Mouse (Mus musculus) ES-Bruce4 (cell line): ENCODE measurements around the gene Dst. TPM values are rescaled to one million over a fixed set of nuclear protein-coding genes. Genes with fewer than 3 reads are reported as not detected.

Experiments used
- H3K27ac ChIP-seq: 2 replicates; pipeline ENCODE4 v1.5.1; 2012; ENCODE audit warnings: low read length, inconsistent platforms; ENCODE audit not compliant: insufficient read depth
- H3K27me3 ChIP-seq: 2 replicates; pipeline ENCODE4 v1.6.1; 2012; ENCODE audit warnings: mild to moderate bottlenecking, low read length, inconsistent platforms; ENCODE audit not compliant: control insufficient read depth, poor library complexity, insufficient read depth, severe bottlenecking
- H3K36me3 ChIP-seq: 2 replicates; pipeline ENCODE4 v1.6.1; 2012; ENCODE audit warnings: inconsistent platforms, mild to moderate bottlenecking, low read length, moderate library complexity; ENCODE audit not compliant: control insufficient read depth, poor library complexity, insufficient read depth, severe bottlenecking
- H3K4me1 ChIP-seq: one replicate; pipeline ENCODE4 v1.8.1; 2011; ENCODE audit warnings: low read length; ENCODE audit not compliant: control insufficient read depth, insufficient read depth
- H3K4me3 ChIP-seq: 2 replicates; pipeline ENCODE4 v1.5.1; 2011; ENCODE audit warnings: low read depth, mild to moderate bottlenecking, low read length
- H3K9ac ChIP-seq: 2 replicates; pipeline ENCODE4 v1.6.1; 2012; ENCODE audit warnings: low read depth, mild to moderate bottlenecking, inconsistent platforms; ENCODE audit not compliant: poor library complexity, severe bottlenecking
- H3K9me3 ChIP-seq: replicated peaks from 2 replicates; pipeline ENCODE4 v1.6.1; 2012; ENCODE audit warnings: mild to moderate bottlenecking, low read length, inconsistent platforms; ENCODE audit not compliant: control insufficient read depth, poor library complexity, insufficient read depth, severe bottlenecking
- CTCF ChIP-seq: IDR thresholded peaks from one replicate; pipeline ENCODE4 v1.8.1; 2011; ENCODE audit warnings: low read depth, low read length
- EP300 ChIP-seq: IDR thresholded peaks from 2 replicates; pipeline ENCODE4 v1.6.1; 2011; ENCODE audit warnings: low read depth, low read length; ENCODE audit not compliant: insufficient read depth
- POLR2A ChIP-seq: IDR thresholded peaks from one replicate; pipeline ENCODE4 v1.8.1; 2011; ENCODE audit warnings: low read length; ENCODE audit not compliant: insufficient read depth
- polyA plus RNA-seq: library from polyadenylated mRNA; stranded (reverse); fragments of >200 nt; gene quantifications from 2 replicates; pipeline ENCODE4 v1.2.4, GENCODE M21; 2011; ENCODE audit warnings: low read depth; ENCODE audit not compliant: missing spikeins, insufficient read depth, insufficient read length

Dst gene
- polyA plus RNA-seq, 1 experiment, result 296 TPM

DNA sequence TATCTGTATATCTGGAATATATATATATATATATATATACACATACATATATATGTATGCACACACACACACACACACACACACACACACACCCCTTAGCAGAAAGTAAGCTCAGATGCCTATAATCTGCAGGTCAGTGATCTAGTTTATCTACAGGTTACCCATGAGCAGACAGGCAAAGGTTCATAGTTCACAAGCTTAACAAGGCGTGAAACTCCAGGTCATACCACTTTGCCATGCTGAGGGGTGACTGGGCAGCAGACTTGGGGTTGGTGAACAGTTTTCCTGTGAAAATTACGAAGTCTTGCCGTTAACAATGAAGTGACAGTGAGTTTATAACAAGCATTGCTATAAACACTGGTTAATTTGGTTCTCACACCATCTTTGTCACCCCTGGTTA, 227.5 kb downstream of the Dst start:
- no peaks in the 10 kb centered on the region for H3K9me3 ChIP-seq
- H3K9ac ChIP-seq, result no peak overlapping the region
- H3K27me3 ChIP-seq, result no peaks in the 10 kb centered on the region
- no peak overlapping the region for H3K4me3 ChIP-seq
- H3K27ac ChIP-seq, result no peak overlapping the region
- H3K36me3 ChIP-seq, result peaks cover 9% of the 10 kb centered on the region
- TF ChIP-seq EP300 (no peak), CTCF (no peak), POLR2A (no peak)
- H3K4me1 ChIP-seq, result no peaks in the 10 kb centered on the region

DNA sequence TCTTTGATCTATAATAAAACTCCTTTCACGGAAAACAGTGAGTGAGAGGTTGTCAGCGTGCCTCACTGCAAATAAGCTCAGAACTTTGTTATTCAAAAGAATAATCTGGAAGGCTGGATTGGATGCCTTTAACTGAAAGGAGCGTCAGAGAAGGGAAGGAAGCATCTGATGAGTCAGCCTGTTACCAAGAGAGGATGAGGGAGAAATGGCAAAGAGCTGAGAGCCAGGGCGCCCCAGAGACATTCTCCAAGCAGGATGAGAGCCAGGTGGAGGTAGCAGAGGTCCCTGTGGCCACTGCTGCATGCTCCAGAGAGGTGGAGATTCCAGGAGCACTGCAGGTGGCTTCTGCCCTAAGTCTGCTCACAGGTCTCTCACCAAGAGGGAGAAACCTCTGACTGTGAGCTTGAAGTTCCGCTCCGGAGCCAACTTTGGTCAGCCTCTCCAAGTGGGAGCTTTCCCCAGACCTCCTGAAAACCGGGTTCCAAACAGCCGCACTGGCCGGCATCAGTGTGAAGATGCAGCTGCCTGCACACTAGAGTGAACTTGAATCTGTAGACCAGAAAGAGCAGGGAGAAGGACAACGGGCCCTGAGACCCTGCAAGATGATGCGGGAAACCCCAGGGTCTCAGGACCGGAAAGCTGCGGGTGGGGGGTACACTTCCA, 231.3 kb downstream of the Dst start:
- Histone ChIP-seq H3K4me1 (peaks cover 2% of the 10 kb centered on the region), H3K27ac (peak overlapping the region; percentile 60), H3K27me3 (no peaks in the 10 kb centered on the region), H3K9ac (peak overlapping the region; percentile 17), H3K9me3 (no peaks in the 10 kb centered on the region), H3K4me3 (peak overlapping the region; percentile 33; the same call in 1 of the 2 replicates), H3K36me3 (peaks cover 9% of the 10 kb centered on the region)
- TF ChIP-seq POLR2A (no peak), EP300 (0 out of 2 replicates have a peak, but pooled peaks have one; percentile 11)

DNA sequence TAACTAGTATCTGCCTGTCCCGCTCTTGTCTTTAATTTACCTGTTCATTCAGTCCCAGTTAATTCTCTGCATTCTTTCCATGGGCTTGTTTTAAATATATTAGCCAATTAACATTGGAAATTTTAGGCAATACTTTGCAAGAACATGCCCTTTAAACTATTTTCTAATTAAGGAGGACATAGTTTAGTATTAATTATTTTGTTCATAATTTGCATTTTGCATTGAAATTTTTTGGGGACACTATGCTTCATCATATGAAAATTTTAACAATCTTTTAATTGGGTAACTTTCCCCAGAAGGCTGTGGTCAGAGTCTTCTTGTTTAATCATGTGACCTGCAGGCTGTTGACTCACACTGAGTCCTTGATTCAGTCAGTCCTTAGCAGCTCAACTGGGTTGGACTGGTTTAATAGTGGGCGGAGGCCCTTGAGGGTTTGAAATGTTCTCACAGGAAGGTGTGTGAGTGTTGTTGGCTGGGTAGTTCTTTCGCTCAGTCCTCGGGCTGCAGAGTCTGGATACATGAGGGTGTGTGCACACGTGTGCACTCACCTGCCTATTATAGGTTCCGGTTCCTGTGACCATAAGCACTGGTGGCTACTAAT, 231.9 kb downstream of the Dst start:
- H3K4me1 ChIP-seq, result peaks cover 2% of the 10 kb centered on the region
- TF ChIP-seq CTCF, result no peak
- TF ChIP-seq EP300, result peak; percentile 84
- H3K36me3 ChIP-seq, result peaks cover 7% of the 10 kb centered on the region
- no peaks in the 10 kb centered on the region for H3K27me3 ChIP-seq
- H3K4me3 ChIP-seq, result no peak overlapping the region
- H3K27ac ChIP-seq, result peak overlapping the region; percentile 97
- H3K9me3 ChIP-seq, result no peaks in the 10 kb centered on the region
- peak overlapping the region; percentile 17 for H3K9ac ChIP-seq

DNA sequence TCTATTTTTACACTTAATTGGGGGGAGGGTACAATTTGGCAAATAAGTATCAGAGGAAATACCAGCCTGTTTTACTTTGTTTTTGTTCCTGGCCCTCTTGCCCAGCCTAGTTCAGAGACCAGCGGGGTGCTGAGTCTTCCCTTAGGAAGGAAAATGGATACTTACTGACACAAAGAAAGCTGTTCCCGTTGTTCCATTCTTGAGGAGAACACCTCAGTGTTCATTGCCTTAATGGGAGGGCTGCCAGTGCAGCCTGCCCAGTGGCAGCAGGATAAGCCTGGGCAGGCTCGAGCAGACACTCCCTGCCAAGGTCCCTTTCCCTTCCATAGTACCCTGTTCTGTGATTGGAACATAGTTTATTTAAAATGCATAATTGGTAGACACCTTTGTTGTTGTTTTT, 232.7 kb downstream of the Dst start:
- H3K4me1 ChIP-seq, result peaks cover 2% of the 10 kb centered on the region
- TF ChIP-seq POLR2A (no peak), CTCF (no peak), EP300 (peak; percentile 73; the same call in 1 of the 2 replicates)
- H3K27ac ChIP-seq, result peak overlapping the region; percentile 97
- peaks cover under 1% of the 10 kb centered on the region; the same call in 1 of the 2 replicates for H3K36me3 ChIP-seq
- no peak overlapping the region for H3K9ac ChIP-seq
- no peaks in the 10 kb centered on the region for H3K27me3 ChIP-seq
- no peaks in the 10 kb centered on the region for H3K9me3 ChIP-seq
- H3K4me3 ChIP-seq, result no peak overlapping the region

DNA sequence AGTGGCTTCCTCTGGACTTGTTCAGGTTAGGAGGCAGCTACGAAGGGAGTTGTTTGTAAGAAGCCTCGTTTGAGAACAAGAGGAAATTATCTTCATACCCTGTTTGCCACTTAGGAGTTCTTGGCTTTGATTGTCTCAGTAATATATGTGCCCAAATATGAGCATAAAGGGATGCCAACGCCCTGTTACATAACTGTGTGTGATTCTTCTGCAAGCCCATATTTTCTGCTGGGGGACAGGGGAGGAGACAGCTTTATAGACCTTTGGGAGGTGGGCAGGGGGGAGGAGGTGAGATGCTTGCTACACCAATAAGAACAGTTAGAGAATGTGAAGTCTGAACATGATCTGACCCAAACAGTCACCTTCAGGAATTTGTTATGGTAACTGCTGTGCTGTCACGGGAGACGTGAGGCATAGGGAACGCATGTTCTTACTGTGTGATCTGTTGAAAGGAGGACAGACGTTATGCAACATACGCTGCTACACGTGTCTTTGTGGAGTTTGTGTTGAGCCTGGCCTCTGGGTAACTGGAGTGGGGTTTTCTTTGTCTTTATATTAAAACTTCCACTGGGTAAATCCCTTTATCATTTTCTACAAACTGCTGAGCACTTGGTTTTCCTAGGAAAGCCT, 235.0 kb downstream of the Dst start:
- Histone ChIP-seq H3K27ac (no peak overlapping the region), H3K27me3 (no peaks in the 10 kb centered on the region), H3K9me3 (no peaks in the 10 kb centered on the region), H3K9ac (no peak overlapping the region), H3K4me3 (no peak overlapping the region), H3K36me3 (no peaks in the 10 kb centered on the region), H3K4me1 (peaks cover 2% of the 10 kb centered on the region)
- TF ChIP-seq CTCF, result no peak
- no peak for TF ChIP-seq POLR2A
- TF ChIP-seq EP300, result no peak

DNA sequence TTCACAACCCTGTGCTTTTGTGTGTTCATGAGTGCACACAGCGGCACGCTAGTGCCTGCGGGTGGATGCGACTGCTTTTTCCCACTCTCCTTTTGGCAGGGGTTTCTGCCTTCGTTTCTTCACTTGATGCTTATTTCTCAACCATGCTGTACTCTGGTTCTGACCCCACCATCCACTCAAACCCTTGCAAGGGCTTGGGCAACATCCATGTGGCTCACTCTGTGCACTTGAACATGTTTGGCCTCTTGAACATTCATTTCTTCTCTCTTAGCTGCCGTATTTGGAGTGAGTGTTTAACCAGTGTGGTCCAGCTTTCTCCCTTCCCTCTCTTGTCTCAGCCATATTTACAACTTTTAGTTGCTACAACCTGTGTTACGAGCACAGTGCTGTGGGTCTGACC, 236.8 kb downstream of the Dst start:
- Histone ChIP-seq H3K9me3 (no peaks in the 10 kb centered on the region), H3K27ac (no peak overlapping the region), H3K4me3 (no peak overlapping the region), H3K4me1 (peaks cover 2% of the 10 kb centered on the region), H3K27me3 (no peaks in the 10 kb centered on the region), H3K9ac (no peak overlapping the region), H3K36me3 (no peaks in the 10 kb centered on the region)
- no peak for TF ChIP-seq POLR2A
- no peak for TF ChIP-seq CTCF
- no peak for TF ChIP-seq EP300
